Mouse (Mus musculus) CH12.LX (cell line): ENCODE results near the gene Jarid2. TPM values are rescaled to one million over a fixed set of nuclear protein-coding genes. Genes with fewer than 3 reads are reported as not detected.
A peak's percentile ranks its signal among the peaks of the same experiment; 100 is the strongest.

ENCODE experiments used
- DNase-seq: peaks from one replicate; pipeline ENCODE4 v3.0.0-alpha.2; 2013; ENCODE audit errors: extremely low read depth
- H3K27ac ChIP-seq: 2 replicates; pipeline ENCODE4 v1.5.1; 2012; ENCODE audit warnings: low read depth, mild to moderate bottlenecking, control low read depth, moderate library complexity; ENCODE audit not compliant: insufficient read depth
- H3K27me3 ChIP-seq: replicated peaks from 2 replicates; pipeline ENCODE3; 2012; ENCODE audit warnings: inconsistent platforms
- H3K36me3 ChIP-seq, 2 experiments: replicated peaks in 1 of 2; 2 replicates each; pipeline versions ENCODE3 to v1.6.1; 2012; ENCODE audit warnings: inconsistent platforms in 1 of 2, low read length in 1 of 2, mild to moderate bottlenecking in 1 of 2, mixed read lengths in 1 of 2, moderate library complexity in 1 of 2; ENCODE audit not compliant: control insufficient read depth in 1 of 2, insufficient read depth in 1 of 2
- H3K4me1 ChIP-seq, 2 experiments: 2 replicates each; pipeline ENCODE4 v1.6.1; 2012; ENCODE audit warnings: inconsistent platforms in 1 of 2, moderate library complexity in 1 of 2; ENCODE audit not compliant: insufficient read depth in 2 of 2, control insufficient read depth in 1 of 2
- H3K4me2 ChIP-seq: 2 replicates; pipeline ENCODE4 v1.6.1; 2012; ENCODE audit warnings: low read depth, mild to moderate bottlenecking, control low read depth; ENCODE audit not compliant: poor library complexity, insufficient read depth, severe bottlenecking
- H3K4me3 ChIP-seq, 3 experiments: fragments of 150-350 bp in 1 of 3; sonication (generic) in 1 of 3; replicated peaks in 1 of 3; 2 replicates each; pipeline versions ENCODE3 to v1.5.1; 2011 to 2012; ENCODE audit warnings: low read depth in 2 of 3, low read length in 2 of 3, mild to moderate bottlenecking in 2 of 3, moderate library complexity in 2 of 3, control low read depth in 1 of 3, improper control_type of control experiment in 1 of 3, inconsistent platforms in 1 of 3, mixed read lengths in 1 of 3; ENCODE audit not compliant: poor library complexity in 1 of 3
- H3K79me2 ChIP-seq: replicated peaks from 2 replicates; pipeline ENCODE4 v1.6.1; 2012; ENCODE audit warnings: mild to moderate bottlenecking, moderate library complexity; ENCODE audit not compliant: control insufficient read depth, poor library complexity, insufficient read depth, severe bottlenecking; ENCODE audit errors: extremely low read depth
- H3K9ac ChIP-seq: 2 replicates; pipeline ENCODE4 v1.6.1; 2012; ENCODE audit warnings: low read depth, mild to moderate bottlenecking, control low read depth, moderate library complexity; ENCODE audit not compliant: insufficient read depth
- H3K9me3 ChIP-seq: replicated peaks from 2 replicates; pipeline ENCODE3; 2012; ENCODE audit warnings: low read length, inconsistent platforms, mixed read lengths
- BHLHE40 ChIP-seq: IDR thresholded peaks from 2 replicates; pipeline ENCODE4 v1.6.1; 2011; ENCODE audit warnings: mild to moderate bottlenecking, low read depth, low read length, improper control_type of control experiment
- CHD1 ChIP-seq: IDR thresholded peaks from 2 replicates; pipeline ENCODE4 v1.6.1; 2012; ENCODE audit warnings: low read depth, low read length, improper control_type of control experiment, inconsistent platforms
- CHD2 ChIP-seq: IDR thresholded peaks from 2 replicates; pipeline ENCODE4 v1.6.1; 2011; ENCODE audit warnings: low read length, improper control_type of control experiment
- CTCF ChIP-seq, 2 experiments: IDR thresholded peaks in 1 of 2; conservative IDR thresholded peaks in 1 of 2; 2 replicates each; pipeline ENCODE4 v1.5.1; 2011 to 2012; ENCODE audit warnings: low read depth in 2 of 2, low read length in 2 of 2, improper control_type of control experiment in 1 of 2, inconsistent platforms in 1 of 2, mild to moderate bottlenecking in 1 of 2, moderate library complexity in 1 of 2
- E2F4 ChIP-seq: IDR thresholded peaks from 2 replicates; pipeline ENCODE4 v1.6.1; 2011; ENCODE audit warnings: low read depth, low read length, improper control_type of control experiment; ENCODE audit not compliant: insufficient replicate concordance
- ELF1 ChIP-seq: IDR thresholded peaks from 2 replicates; pipeline ENCODE4 v1.6.1; 2014; ENCODE audit warnings: low read depth, mild to moderate bottlenecking, inconsistent platforms, low read length, improper control_type of control experiment
- EP300 ChIP-seq: IDR thresholded peaks from 2 replicates; pipeline ENCODE4 v1.6.1; 2011; ENCODE audit warnings: low read length, improper control_type of control experiment
- ETS1 ChIP-seq: conservative IDR thresholded peaks from 2 replicates; pipeline ENCODE4 v1.6.1; 2012; ENCODE audit warnings: low read depth, mild to moderate bottlenecking, inconsistent platforms, low read length, improper control_type of control experiment, moderate library complexity
- GABPA ChIP-seq: IDR thresholded peaks from 2 replicates; pipeline ENCODE4 v1.6.1; 2012; ENCODE audit warnings: low read depth, low read length, improper control_type of control experiment, inconsistent platforms; ENCODE audit not compliant: insufficient replicate concordance
- HCFC1 ChIP-seq: IDR thresholded peaks from 2 replicates; pipeline ENCODE4 v1.6.1; 2012; ENCODE audit warnings: low read depth, mild to moderate bottlenecking, inconsistent platforms, low read length, improper control_type of control experiment
- IRF4 ChIP-seq: IDR thresholded peaks from 2 replicates; pipeline ENCODE4 v1.6.1; 2014; ENCODE audit warnings: low read depth, mild to moderate bottlenecking, inconsistent platforms, low read length, improper control_type of control experiment
- JUN ChIP-seq: IDR thresholded peaks from 2 replicates; pipeline ENCODE4 v1.6.1; 2011; ENCODE audit warnings: low read depth, mild to moderate bottlenecking, low read length, improper control_type of control experiment, moderate library complexity; ENCODE audit not compliant: insufficient read depth
- JUND ChIP-seq: conservative IDR thresholded peaks from 2 replicates; pipeline ENCODE4 v1.6.1; 2011; ENCODE audit warnings: low read depth, low read length, improper control_type of control experiment
- KAT2A ChIP-seq: IDR thresholded peaks from 2 replicates; pipeline ENCODE4 v1.6.1; 2012; ENCODE audit warnings: low read length, improper control_type of control experiment, inconsistent platforms; ENCODE audit not compliant: insufficient replicate concordance
- MAFK ChIP-seq: IDR thresholded peaks from 2 replicates; pipeline ENCODE4 v1.6.1; 2011; ENCODE audit warnings: low read length, improper control_type of control experiment; ENCODE audit not compliant: insufficient replicate concordance
- MAX ChIP-seq: IDR thresholded peaks from 2 replicates; pipeline ENCODE4 v1.6.1; 2011; ENCODE audit warnings: low read length, improper control_type of control experiment
- MAZ ChIP-seq: IDR thresholded peaks from 2 replicates; pipeline ENCODE4 v1.6.1; 2012; ENCODE audit warnings: low read depth, mild to moderate bottlenecking, inconsistent platforms, low read length, improper control_type of control experiment, moderate library complexity
- MEF2A ChIP-seq: IDR thresholded peaks from 2 replicates; pipeline ENCODE4 v1.6.1; 2014; ENCODE audit warnings: low read depth, mild to moderate bottlenecking, inconsistent platforms, low read length, improper control_type of control experiment, borderline replicate concordance
- MXI1 ChIP-seq: IDR thresholded peaks from 2 replicates; pipeline ENCODE4 v1.6.1; 2011; ENCODE audit warnings: mild to moderate bottlenecking, low read depth, low read length, improper control_type of control experiment
- MYC ChIP-seq: IDR thresholded peaks from 2 replicates; pipeline ENCODE4 v1.6.1; 2011; ENCODE audit warnings: low read depth, mild to moderate bottlenecking, improper control_type of control experiment, low read length
- NELFE ChIP-seq: IDR thresholded peaks from 2 replicates; pipeline ENCODE4 v1.6.1; 2011; ENCODE audit warnings: low read depth, low read length, improper control_type of control experiment
- NRF1 ChIP-seq: IDR thresholded peaks from 2 replicates; pipeline ENCODE4 v1.6.1; 2014; ENCODE audit warnings: low read depth, mild to moderate bottlenecking, inconsistent platforms, low read length, improper control_type of control experiment, moderate library complexity
- PAX5 ChIP-seq: IDR thresholded peaks from 2 replicates; pipeline ENCODE4 v1.6.1; 2012; ENCODE audit warnings: low read length, inconsistent platforms, mixed read lengths
- POLR2A ChIP-seq: IDR thresholded peaks from 2 replicates; pipeline ENCODE4 v1.6.1; 2011; ENCODE audit warnings: low read depth, mild to moderate bottlenecking, improper control_type of control experiment, low read length
- POLR2AphosphoS2 ChIP-seq: IDR thresholded peaks from 2 replicates; pipeline ENCODE4 v1.6.1; 2011; ENCODE audit warnings: low read depth, low read length, improper control_type of control experiment
- RAD21 ChIP-seq: IDR thresholded peaks from 2 replicates; pipeline ENCODE4 v1.6.1; 2011; ENCODE audit warnings: low read depth, mild to moderate bottlenecking, low read length, improper control_type of control experiment, moderate library complexity
- RCOR1 ChIP-seq: conservative IDR thresholded peaks from 2 replicates; pipeline ENCODE4 v1.6.1; 2012; ENCODE audit warnings: low read depth, mild to moderate bottlenecking, inconsistent platforms, low read length, improper control_type of control experiment
- SIN3A ChIP-seq: IDR thresholded peaks from 2 replicates; pipeline ENCODE4 v1.6.1; 2012; ENCODE audit warnings: low read length, improper control_type of control experiment, inconsistent platforms
- SMC3 ChIP-seq: IDR thresholded peaks from 2 replicates; pipeline ENCODE4 v1.6.1; 2011; ENCODE audit warnings: low read depth, low read length, improper control_type of control experiment
- TBP ChIP-seq: conservative IDR thresholded peaks from 2 replicates; pipeline ENCODE4 v1.6.1; 2011; ENCODE audit warnings: low read depth, low read length, improper control_type of control experiment
- TCF12 ChIP-seq: IDR thresholded peaks from 2 replicates; pipeline ENCODE4 v1.6.1; 2014; ENCODE audit warnings: low read depth, mild to moderate bottlenecking, inconsistent platforms, low read length, improper control_type of control experiment
- UBTF ChIP-seq: IDR thresholded peaks from 2 replicates; pipeline ENCODE4 v1.6.1; 2012; ENCODE audit warnings: low read depth, mild to moderate bottlenecking, inconsistent platforms, low read length, improper control_type of control experiment, moderate library complexity
- USF1 ChIP-seq: IDR thresholded peaks from 2 replicates; pipeline ENCODE4 v1.6.1; 2014; ENCODE audit warnings: low read depth, mild to moderate bottlenecking, inconsistent platforms, low read length, improper control_type of control experiment
- USF2 ChIP-seq: conservative IDR thresholded peaks from 2 replicates; pipeline ENCODE4 v1.6.1; 2011; ENCODE audit warnings: low read depth, low read length, improper control_type of control experiment
- ZC3H11A ChIP-seq: IDR thresholded peaks from 2 replicates; pipeline ENCODE4 v1.6.1; 2012; ENCODE audit warnings: low read depth, mild to moderate bottlenecking, inconsistent platforms, low read length, improper control_type of control experiment
- ZKSCAN1 ChIP-seq: IDR thresholded peaks from 2 replicates; pipeline ENCODE4 v1.6.1; 2012; ENCODE audit warnings: low read depth, inconsistent platforms, low read length, improper control_type of control experiment, borderline replicate concordance
- ZMIZ1 ChIP-seq: IDR thresholded peaks from 2 replicates; pipeline ENCODE4 v1.6.1; 2012; ENCODE audit warnings: low read depth, mild to moderate bottlenecking, inconsistent platforms, low read length, improper control_type of control experiment
- ZNF384 ChIP-seq: IDR thresholded peaks from 2 replicates; pipeline ENCODE4 v1.6.1; 2012; ENCODE audit warnings: low read depth, low read length, improper control_type of control experiment, inconsistent platforms
- dilution Hi-C: fragments of 300-500 bp; cut with MboI; formaldehyde crosslinking; loops from 2 replicates; pipeline ENCODE4 v1.14.3; 2020; ENCODE audit warnings: low sequenced_read_pairs; ENCODE audit not compliant: extremely low pct_unique_long_range_greater_than_20kb, extremely low pct_ligation_motif_present
- in situ Hi-C: fragments of 300-500 bp; cut with MboI; formaldehyde crosslinking; loops from 3 replicates; pipeline ENCODE4 v1.14.3; 2019; ENCODE audit warnings: low sequenced_read_pairs, low pct_ligation_motif_present, low pct_unique_long_range_greater_than_20kb, mixed read lengths
- polyA plus RNA-seq: library from polyadenylated mRNA; unstranded; fragments of >175 nt; gene quantifications from 2 replicates; pipeline ENCODE4 v1.2.1, GENCODE M21; 2012; ENCODE audit warnings: low read depth; ENCODE audit not compliant: insufficient read length
- total RNA-seq, 2 experiments: library from RNA; depleted of rRNA; stranded (reverse); fragments of 300-350 nt in 1 of 2; fragments of >200 nt in 1 of 2; gene quantifications; 2 replicates each; pipeline ENCODE4 v1.2.3; 2012 to 2014

Gene Jarid2
- total and polyA plus RNA-seq, 3 experiments: 4.5 to 10.9 (median 7.8) TPM

- H3K9ac ChIP-seq: peak overlapping the region; percentile 94
- peaks cover 21% of the 10 kb centered on the region for H3K79me2 ChIP-seq
- peaks cover 2 to 35% of the 10 kb centered on the region in 2 experiments; a peak in 3 of 4 replicates for H3K4me1 ChIP-seq
- dilution Hi-C loops (no loop called here), in situ Hi-C loops (loop anchor here (25.0 kb wide), 1 partner anchor 869 kb away; no protein-coding TSS in a partner anchor)
- no peaks in the 10 kb centered on the region for H3K27me3 ChIP-seq
- no peaks in the 10 kb centered on the region for H3K36me3 ChIP-seq
- H3K9me3 ChIP-seq: no peaks in the 10 kb centered on the region
- H3K4me3 ChIP-seq: peak overlapping the region; percentile 63 to 97 (median 74)
- no peak overlapping the region for H3K4me2 ChIP-seq
- TF ChIP-seq KAT2A: 0 out of 2 replicates have a peak, but pooled peaks have one; percentile 11
- no peak for TF ChIP-seq MEF2A
- no peak for TF ChIP-seq E2F4
- no peak; the same call in 1 of the 2 replicates for TF ChIP-seq MAX
- TF ChIP-seq BHLHE40: peak; percentile 78
- TF ChIP-seq SMC3: no peak
- TF ChIP-seq PAX5: no peak
- TF ChIP-seq EP300: no peak
- 0 out of 2 replicates have a peak, but pooled peaks have one; percentile 5 for TF ChIP-seq RCOR1
- peak; percentile 88 for TF ChIP-seq ZNF384
- TF ChIP-seq ELF1: no peak; the same call in 1 of the 2 replicates
- TF ChIP-seq TBP: peak; percentile 75
- TF ChIP-seq CTCF (conservative IDR thresholded peaks at IDR 0.05 in 1 of 2, IDR thresholded peaks at IDR 0.05 in 1 of 2; ENCODE audit: low read depth in 2 of 2, low read length in 2 of 2): no peak
- TF ChIP-seq RAD21: no peak
- TF ChIP-seq HCFC1: no peak
- TF ChIP-seq ZC3H11A: no peak
- peak; percentile 69; the same call in 1 of the 2 replicates for TF ChIP-seq TCF12
- no peak for TF ChIP-seq MYC
- TF ChIP-seq MAFK: no peak
- TF ChIP-seq CHD1: no peak
- peak; percentile 57 for TF ChIP-seq MXI1
- no peak for TF ChIP-seq IRF4
- no peak for TF ChIP-seq ZMIZ1
- TF ChIP-seq POLR2AphosphoS2: no peak
- TF ChIP-seq SIN3A: no peak
- no peak for TF ChIP-seq MAZ
- no peak; the same call in 1 of the 2 replicates for TF ChIP-seq UBTF
- no peak for TF ChIP-seq NRF1
- TF ChIP-seq JUND: no peak
- TF ChIP-seq CHD2: no peak
- no peak for TF ChIP-seq JUN
- peak; percentile 73 for TF ChIP-seq POLR2A
- TF ChIP-seq ZKSCAN1: no peak
- TF ChIP-seq NELFE: no peak; the same call in 1 of the 2 replicates
- no peak for TF ChIP-seq USF2
- no peak for TF ChIP-seq USF1
- TF ChIP-seq ETS1: 0 out of 2 replicates have a peak, but pooled peaks have one; percentile 31
- TF ChIP-seq GABPA: no peak
- peak; percentile 86 for DNase-seq
- peak overlapping the region; percentile 64; the same call in 1 of the 2 replicates for H3K27ac ChIP-seq
Observed at GRCm38 (mm10) chr13:44730939-44731551, 1.8 kb downstream of the Jarid2 start.
